Mouse (Mus musculus): ENCODE results near the gene Ppp1r7. TPM values are rescaled to one million over a fixed set of nuclear protein-coding genes. Genes with fewer than 3 reads are reported as not detected.
A peak's percentile ranks its signal among the peaks of the same experiment; 100 is the strongest.
"Not testable (repeated sequence)": the region's sequence is repeated elsewhere in the genome, so short reads cannot be mapped to it uniquely, and the experiment has no call there.

The Ppp1r7 gene
- 55.6 and 61.1 TPM in 2 replicates for polyA plus RNA-seq (2015; fragmentation: Nextera tagmentation; extraction: Ambion mirVana)

DNA sequence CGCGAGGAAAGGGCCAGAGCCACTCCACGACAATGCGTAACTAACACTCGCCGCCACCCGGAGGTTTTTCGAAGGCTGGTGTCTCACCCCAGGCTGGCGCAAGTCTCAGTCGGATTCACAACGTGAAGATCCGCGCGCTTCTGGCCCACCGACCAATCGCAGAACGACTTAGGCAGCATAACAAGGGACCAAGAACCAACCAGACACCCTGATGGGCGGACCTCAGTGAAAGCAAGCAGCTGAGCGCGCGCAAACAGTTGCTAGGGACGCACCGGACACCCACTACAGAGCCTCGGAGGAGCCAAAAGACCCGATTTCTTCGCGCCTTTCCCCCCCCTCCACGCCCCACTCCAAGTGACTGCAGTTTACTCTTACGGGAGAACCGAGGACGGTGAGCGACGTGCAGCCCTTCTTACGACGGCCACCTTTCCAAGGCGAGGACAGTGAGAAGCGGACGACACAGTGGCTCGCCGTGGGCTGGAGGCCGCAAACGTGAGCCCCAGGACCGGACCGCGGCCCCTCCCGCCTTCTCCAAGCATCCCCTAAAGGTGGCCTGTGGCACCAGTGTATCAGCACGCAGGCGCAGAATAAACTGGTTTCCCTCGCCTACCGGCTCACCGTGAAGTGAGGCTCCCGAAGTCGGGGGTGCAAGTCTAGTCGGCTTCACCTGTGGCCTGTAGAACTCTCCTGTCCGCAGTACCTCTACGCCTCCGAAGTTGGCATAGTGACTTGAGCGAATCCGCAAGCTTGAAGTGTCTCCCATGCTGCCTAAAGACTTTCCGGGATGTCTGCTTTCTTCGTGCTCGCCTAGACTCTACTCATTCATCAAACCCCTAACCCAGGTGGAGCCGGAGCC, at the start of gene Ppp1r7, which contains the start of gene Pask:
Ppp1r7 (plus strand) TSS at position 207 of the 856 bp plus-strand sequence.
Pask (minus strand) TSS at position 835 of the 856 bp plus-strand sequence.
- peaks cover 15% of the 10 kb centered on the region for H3K36me3 ChIP-seq
- peak within 1 kb of the TSS; percentile 91 for H3K4me3 ChIP-seq (replicated peaks)
- peaks cover 27% of the 10 kb centered on the region for H3K4me1 ChIP-seq (replicated peaks)
- peak; percentile 95 for ATAC-seq
- under 1% methylated on average over 63 of the region's 63 CpGs for WGBS
- peak within 1 kb of the TSS; percentile 91 for H3K4me2 ChIP-seq (replicated peaks)
- H3K9me3 ChIP-seq: no peaks in the 10 kb centered on the region
- H3K9ac ChIP-seq (replicated peaks): peak within 1 kb of the TSS; percentile 88
- H3K27ac ChIP-seq: peak within 1 kb of the TSS; percentile 67
- no peaks in the 10 kb centered on the region for H3K27me3 ChIP-seq

DNA sequence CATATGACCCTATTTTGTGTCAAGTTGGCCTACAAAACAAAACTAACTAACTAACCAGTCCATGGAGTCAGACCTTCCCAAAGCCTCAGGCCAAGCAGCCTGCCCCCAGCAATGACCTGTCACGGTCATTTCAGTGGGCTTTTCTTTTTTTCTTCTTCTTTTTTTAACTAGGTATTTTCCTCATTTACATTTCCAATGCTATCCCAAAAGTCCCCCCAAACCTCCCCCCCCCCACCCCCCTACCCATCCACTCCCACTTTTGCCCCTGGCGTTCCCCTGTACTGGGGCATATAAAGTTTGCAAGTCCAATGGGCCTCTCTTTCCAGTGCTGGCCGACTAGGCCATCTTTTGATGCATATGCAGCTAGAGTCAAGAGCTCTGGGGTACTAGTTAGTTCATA, 48.2 kb upstream of the Ppp1r7 start:
- H3K27ac ChIP-seq; H3K4me2 ChIP-seq (replicated peaks); H3K9ac ChIP-seq (replicated peaks); H3K9me3 ChIP-seq; H3K27me3 ChIP-seq; ATAC-seq; H3K4me3 ChIP-seq (replicated peaks); H3K4me1 ChIP-seq (replicated peaks): not testable (repeated sequence)
- WGBS: 78% methylated on average over 3 of the region's 3 CpGs
- H3K36me3 ChIP-seq: peaks cover 37% of the 10 kb centered on the region

DNA sequence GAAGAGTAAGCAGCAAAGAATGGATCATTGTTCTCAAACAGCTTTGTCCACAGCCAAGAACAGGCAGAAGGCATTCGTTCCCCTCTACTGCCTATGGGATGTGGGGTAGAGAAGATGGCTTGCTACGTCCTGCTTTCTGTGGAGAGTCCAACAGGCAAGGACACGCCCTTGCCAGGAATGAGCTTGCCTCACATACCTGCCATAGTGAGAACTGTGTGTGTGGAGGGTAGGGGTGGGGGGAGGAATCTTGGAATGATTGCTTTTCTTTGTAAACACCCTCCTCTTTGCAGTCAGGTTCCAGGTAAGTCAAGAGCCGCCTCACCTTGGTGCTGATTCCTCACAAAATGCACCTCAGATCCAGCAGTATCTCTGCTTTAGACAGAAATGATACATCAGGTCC, 42.9 kb upstream of the Ppp1r7 start:
- no peak overlapping the region for H3K4me2 ChIP-seq (replicated peaks)
- ATAC-seq: no peak
- H3K36me3 ChIP-seq: peaks cover 87% of the 10 kb centered on the region
- peaks cover 11% of the 10 kb centered on the region for H3K4me1 ChIP-seq (replicated peaks)
- H3K27ac ChIP-seq: no peak overlapping the region
- H3K4me3 ChIP-seq (replicated peaks): no peak overlapping the region
- WGBS: 94% methylated on average over 4 of the region's 4 CpGs
- no peaks in the 10 kb centered on the region for H3K9me3 ChIP-seq
- no peak overlapping the region for H3K9ac ChIP-seq (replicated peaks)
- H3K27me3 ChIP-seq: no peaks in the 10 kb centered on the region

DNA sequence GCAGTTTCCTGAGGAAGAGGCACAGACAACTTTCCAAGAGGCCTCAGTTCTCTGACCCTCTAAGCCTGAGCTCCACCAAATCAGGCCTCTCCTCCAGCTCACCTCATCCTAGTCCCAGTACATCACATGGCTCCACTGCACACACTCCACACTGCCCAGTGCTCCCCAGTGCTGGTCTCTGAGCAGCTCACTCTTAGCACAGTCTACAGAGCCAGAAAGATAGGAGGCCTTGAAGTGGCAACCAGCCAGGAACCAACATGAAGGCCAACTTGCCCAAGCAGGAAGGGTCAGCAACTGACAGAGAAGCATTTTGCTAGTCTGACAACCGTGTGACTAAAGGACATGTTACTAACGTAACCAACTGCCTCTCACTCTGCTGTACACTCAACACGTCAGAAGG, 42.1 kb upstream of the Ppp1r7 start:
- WGBS: 97% methylated on average over 3 of the region's 3 CpGs
- Histone ChIP-seq H3K9me3 (no peaks in the 10 kb centered on the region), H3K4me3 (replicated peaks) (no peak overlapping the region), H3K4me2 (replicated peaks) (no peak overlapping the region), H3K27ac (no peak overlapping the region), H3K9ac (replicated peaks) (no peak overlapping the region), H3K4me1 (replicated peaks) (peaks cover 16% of the 10 kb centered on the region), H3K36me3 (peaks cover 86% of the 10 kb centered on the region), H3K27me3 (no peaks in the 10 kb centered on the region)
- ATAC-seq: no peak

DNA sequence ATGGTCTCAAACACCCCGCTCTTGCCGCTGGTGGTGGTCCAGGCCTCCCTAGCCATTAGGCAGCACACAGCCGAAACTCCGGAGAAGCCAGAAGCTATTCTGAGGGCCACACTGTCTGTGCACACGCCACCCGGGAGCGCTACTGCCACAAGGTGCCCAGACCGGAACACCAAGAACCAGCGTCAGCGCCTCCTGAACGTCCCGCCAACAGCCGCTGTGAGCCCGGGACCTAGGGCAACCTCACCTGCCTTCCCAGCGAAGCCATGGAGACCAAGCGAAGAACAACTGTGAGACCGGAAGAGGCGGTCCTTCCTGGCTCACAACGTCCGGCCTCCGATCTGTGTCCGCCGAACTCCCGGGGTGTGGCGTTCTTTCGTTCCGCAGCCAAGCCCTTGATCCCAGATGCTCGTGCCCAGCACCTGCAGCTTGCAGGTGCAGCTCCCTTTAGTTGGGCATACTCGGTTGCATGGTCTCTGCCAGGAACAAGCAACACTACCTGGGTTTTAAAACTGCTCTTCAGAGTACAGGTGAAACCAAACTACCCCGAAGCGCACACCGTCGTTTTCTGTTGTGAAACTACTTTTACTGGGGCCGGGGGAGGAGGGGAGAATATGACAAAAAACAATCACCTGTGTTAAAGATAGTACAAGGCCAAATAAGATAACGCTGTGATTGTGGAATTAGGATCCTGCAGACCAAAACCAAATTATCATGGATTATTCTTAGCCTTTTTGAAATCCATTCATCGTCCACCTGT, 36.9 kb upstream of the Ppp1r7 start, which contains the start of gene Mterf4:
Mterf4 (minus strand) TSS at position 335 of the 757 bp plus-strand sequence.
- peak; percentile 97 for ATAC-seq
- Histone ChIP-seq H3K4me3 (replicated peaks) (peak within 1 kb of the TSS; percentile 91), H3K4me2 (replicated peaks) (peak within 1 kb of the TSS; percentile 82), H3K36me3 (peaks cover 50% of the 10 kb centered on the region), H3K4me1 (replicated peaks) (peaks cover 23% of the 10 kb centered on the region), H3K27me3 (no peaks in the 10 kb centered on the region), H3K9me3 (no peaks in the 10 kb centered on the region), H3K27ac (peak within 1 kb of the TSS; percentile 51), H3K9ac (replicated peaks) (peak within 1 kb of the TSS; percentile 86)
- WGBS: 7% methylated on average over 36 of the region's 36 CpGs

DNA sequence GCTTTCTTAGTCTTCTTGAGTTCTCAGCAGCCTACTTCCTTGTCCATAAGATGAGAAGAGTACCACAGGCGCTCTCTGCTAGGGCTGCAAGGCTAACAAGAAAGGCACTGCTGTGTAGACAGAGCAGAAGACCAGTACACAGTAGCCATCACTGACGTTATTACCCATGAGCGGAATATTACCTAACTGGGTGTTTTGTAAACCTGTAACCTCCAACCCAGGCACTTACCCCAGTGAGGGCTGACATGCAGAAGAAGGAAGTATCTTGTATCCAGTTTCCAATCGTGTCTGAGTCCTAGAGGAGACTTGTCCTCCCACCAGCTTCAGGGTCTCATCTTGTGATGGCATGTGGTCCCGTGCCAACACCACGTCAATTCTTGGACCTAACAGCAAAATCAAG, 18.7 kb upstream of the Ppp1r7 start:
- H3K4me2 ChIP-seq (replicated peaks): no peak overlapping the region
- no peak overlapping the region for H3K4me3 ChIP-seq (replicated peaks)
- no peak overlapping the region for H3K27ac ChIP-seq
- WGBS: 92% methylated on average over 6 of the region's 6 CpGs
- H3K36me3 ChIP-seq: peaks cover 72% of the 10 kb centered on the region
- ATAC-seq: no peak
- H3K9me3 ChIP-seq: no peaks in the 10 kb centered on the region
- no peaks in the 10 kb centered on the region for H3K27me3 ChIP-seq
- H3K4me1 ChIP-seq (replicated peaks): no peaks in the 10 kb centered on the region
- no peak overlapping the region for H3K9ac ChIP-seq (replicated peaks)

DNA sequence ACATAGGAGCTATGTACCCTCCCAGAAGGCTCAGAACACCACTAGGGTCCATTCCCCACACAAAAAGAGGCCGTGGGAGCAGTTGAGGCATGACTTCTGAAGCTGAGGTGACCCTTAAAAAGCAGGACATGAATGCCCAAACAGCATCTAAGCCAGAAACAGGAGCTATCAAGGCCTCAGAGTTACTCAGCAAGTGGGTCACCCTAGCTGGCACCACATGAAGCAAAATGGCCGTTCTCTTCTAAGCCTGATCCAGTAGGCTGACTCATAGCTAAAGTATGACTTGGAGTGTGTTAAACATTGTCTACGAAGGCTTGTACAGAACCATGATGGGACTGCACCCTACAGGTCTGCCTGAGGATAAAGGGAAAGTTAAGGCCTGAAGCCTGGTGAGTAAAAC, 16.2 kb upstream of the Ppp1r7 start:
- no peaks in the 10 kb centered on the region for H3K9me3 ChIP-seq
- H3K36me3 ChIP-seq: peaks cover 56% of the 10 kb centered on the region
- no peak overlapping the region for H3K4me2 ChIP-seq (replicated peaks)
- no peak for ATAC-seq
- no peak overlapping the region for H3K27ac ChIP-seq
- WGBS: 94% methylated on average over 3 of the region's 3 CpGs
- no peak overlapping the region for H3K9ac ChIP-seq (replicated peaks)
- no peaks in the 10 kb centered on the region for H3K27me3 ChIP-seq
- no peaks in the 10 kb centered on the region for H3K4me1 ChIP-seq (replicated peaks)
- H3K4me3 ChIP-seq (replicated peaks): no peak overlapping the region

DNA sequence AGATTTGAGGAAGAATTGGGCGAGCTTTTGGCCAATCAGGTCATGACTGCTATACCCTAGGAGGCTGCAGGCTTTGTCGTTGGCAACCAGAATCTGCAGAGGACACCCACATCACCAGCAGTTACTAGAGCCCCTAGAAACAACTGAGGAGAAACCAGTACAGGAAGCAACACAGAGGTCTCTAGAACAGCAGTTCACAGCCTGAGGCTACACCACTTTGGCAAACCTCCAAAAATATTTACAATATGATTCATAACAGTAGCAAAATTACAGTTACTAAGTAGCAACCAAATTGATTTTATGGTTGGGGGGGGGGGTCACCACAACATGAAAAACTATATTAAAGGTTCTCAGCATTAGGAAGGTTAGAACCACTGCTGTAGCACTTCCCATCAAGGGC, 8.0 kb upstream of the Ppp1r7 start:
- H3K36me3 ChIP-seq: peaks cover 32% of the 10 kb centered on the region
- no peak overlapping the region for H3K27ac ChIP-seq
- H3K4me3 ChIP-seq (replicated peaks): no peak overlapping the region
- no peak for ATAC-seq
- H3K9ac ChIP-seq (replicated peaks): no peak overlapping the region
- 82% methylated on average over 2 of the region's 2 CpGs for WGBS
- H3K9me3 ChIP-seq: no peaks in the 10 kb centered on the region
- H3K4me2 ChIP-seq (replicated peaks): no peak overlapping the region
- H3K4me1 ChIP-seq (replicated peaks): no peaks in the 10 kb centered on the region
- no peaks in the 10 kb centered on the region for H3K27me3 ChIP-seq

DNA sequence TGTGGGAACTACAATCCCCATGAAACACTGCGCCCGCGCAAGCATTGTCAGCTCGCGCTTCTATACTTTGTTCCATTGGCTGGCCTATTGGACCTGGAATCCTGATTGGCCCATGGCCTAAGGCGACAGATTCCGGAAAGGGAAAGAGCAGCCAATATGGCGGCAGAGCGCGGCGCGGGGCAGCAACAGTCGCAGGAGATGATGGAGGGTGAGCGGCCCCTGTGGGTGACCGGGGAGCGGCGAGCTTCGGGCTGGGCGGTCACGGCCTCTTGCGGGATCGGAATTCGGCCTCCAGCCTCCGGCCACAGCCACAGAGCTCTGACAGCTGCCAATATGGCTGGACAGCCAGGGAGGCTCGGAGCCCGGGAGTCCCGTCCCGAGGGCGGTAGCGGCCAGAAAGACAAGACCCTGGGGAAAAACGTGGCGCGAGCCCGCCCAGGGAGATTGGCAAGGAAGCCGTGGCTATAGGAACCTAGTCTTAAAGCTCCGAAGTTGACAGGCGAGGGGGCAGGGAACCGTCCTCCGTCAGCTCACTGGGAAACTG, 922 bp downstream of the Ppp1r7 start:
- H3K27me3 ChIP-seq: no peaks in the 10 kb centered on the region
- WGBS: under 1% methylated on average over 39 of the region's 39 CpGs
- H3K4me2 ChIP-seq (replicated peaks): peak overlapping the region; percentile 91
- ATAC-seq: peak; percentile 98
- peaks cover 22% of the 10 kb centered on the region for H3K36me3 ChIP-seq
- peak overlapping the region; percentile 67 for H3K27ac ChIP-seq
- peak overlapping the region; percentile 88 for H3K9ac ChIP-seq (replicated peaks)
- peak overlapping the region; percentile 91 for H3K4me3 ChIP-seq (replicated peaks)
- peaks cover 27% of the 10 kb centered on the region for H3K4me1 ChIP-seq (replicated peaks)
- no peaks in the 10 kb centered on the region for H3K9me3 ChIP-seq

DNA sequence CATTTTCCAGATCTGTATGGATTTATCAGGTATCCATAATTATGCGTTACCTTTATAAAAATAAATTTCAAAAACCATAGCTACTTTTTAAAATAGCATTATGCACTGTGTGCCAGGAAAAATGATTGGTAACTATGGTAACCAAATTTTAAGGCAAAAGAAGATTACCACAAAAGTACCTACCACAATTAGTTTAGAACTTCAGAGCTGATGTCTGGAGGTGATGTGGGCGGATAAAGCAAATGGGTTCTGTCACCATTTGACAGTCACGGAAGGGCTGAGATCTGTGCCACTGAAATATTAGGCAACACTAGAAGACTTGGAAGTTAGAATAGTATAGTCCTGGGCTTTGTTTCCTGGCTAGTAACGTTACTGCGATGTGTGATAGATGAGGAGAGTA, 4.5 kb downstream of the Ppp1r7 start:
- WGBS: 94% methylated on average over 5 of the region's 5 CpGs
- H3K27me3 ChIP-seq: no peaks in the 10 kb centered on the region
- no peak overlapping the region for H3K4me2 ChIP-seq (replicated peaks)
- H3K36me3 ChIP-seq: peaks cover 51% of the 10 kb centered on the region
- no peak for ATAC-seq
- H3K4me3 ChIP-seq (replicated peaks): no peak overlapping the region
- no peaks in the 10 kb centered on the region for H3K9me3 ChIP-seq
- H3K9ac ChIP-seq (replicated peaks): no peak overlapping the region
- H3K27ac ChIP-seq: no peak overlapping the region
- H3K4me1 ChIP-seq (replicated peaks): peaks cover 11% of the 10 kb centered on the region

DNA sequence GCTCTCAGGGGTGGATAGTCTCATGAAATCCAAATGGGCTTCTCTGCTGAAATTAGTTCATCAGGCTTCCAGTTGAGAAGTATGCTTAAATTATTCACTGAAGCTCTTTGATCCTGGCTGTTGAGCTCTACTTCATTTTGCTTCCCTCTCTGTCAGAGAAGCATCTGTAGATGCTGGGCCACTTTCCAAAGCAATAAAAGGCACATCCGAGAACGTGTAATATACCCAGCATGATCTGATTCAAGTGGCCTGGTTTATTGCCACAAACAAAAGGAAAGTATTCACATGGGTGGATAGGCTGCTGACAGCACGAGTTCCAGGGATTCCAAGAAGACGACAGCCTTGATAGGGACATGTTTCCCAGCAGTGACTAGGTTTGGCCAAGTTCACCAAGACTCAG, 7.0 kb downstream of the Ppp1r7 start:
- 79% methylated on average over 4 of the region's 4 CpGs for WGBS
- no peak overlapping the region for H3K4me2 ChIP-seq (replicated peaks)
- peaks cover 77% of the 10 kb centered on the region for H3K36me3 ChIP-seq
- H3K27me3 ChIP-seq: no peaks in the 10 kb centered on the region
- no peak for ATAC-seq
- peaks cover under 1% of the 10 kb centered on the region for H3K4me1 ChIP-seq (replicated peaks)
- H3K27ac ChIP-seq: no peak overlapping the region
- H3K9ac ChIP-seq (replicated peaks): no peak overlapping the region
- H3K9me3 ChIP-seq: no peaks in the 10 kb centered on the region
- H3K4me3 ChIP-seq (replicated peaks): no peak overlapping the region

DNA sequence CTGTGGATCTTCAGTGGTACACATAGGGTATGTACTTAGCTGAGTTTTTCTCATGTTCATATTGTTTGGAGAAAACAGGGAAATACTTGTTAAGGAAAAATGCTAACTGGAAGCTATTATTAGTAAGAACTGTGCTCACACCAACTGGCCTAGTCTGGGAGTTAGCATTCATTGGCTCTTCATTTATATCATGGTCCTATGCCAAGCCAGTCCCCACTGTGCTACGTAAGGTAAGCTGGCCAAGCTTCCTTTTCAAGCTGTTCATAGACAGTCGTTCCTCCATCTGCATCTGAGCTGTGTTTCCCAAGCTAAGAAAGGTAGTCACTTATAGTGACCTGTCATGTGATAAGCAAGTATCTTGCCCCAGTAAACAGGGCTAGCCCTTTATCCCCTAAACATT, 10.1 kb downstream of the Ppp1r7 start:
- Histone ChIP-seq H3K27me3 (no peaks in the 10 kb centered on the region), H3K27ac (no peak overlapping the region)

More for the DNA sequence above, 10.1 kb downstream of the Ppp1r7 start:
- no peak for ATAC-seq
- Histone ChIP-seq H3K4me3 (replicated peaks) (no peak overlapping the region), H3K9me3 (no peaks in the 10 kb centered on the region), H3K36me3 (peaks cover 90% of the 10 kb centered on the region), H3K4me1 (replicated peaks) (no peaks in the 10 kb centered on the region), H3K4me2 (replicated peaks) (no peak overlapping the region), H3K9ac (replicated peaks) (no peak overlapping the region)
- WGBS: 87% methylated on average over 2 of the region's 2 CpGs
